Mouse (Mus musculus) kidney, postnatal 0 days (tissue): ENCODE results near the gene Fam186a. TPM values are rescaled to one million over a fixed set of nuclear protein-coding genes. Genes with fewer than 3 reads are reported as not detected.
"Not testable (repeated sequence)": the region's sequence is repeated elsewhere in the genome, so short reads cannot be mapped to it uniquely, and the experiment has no call there.

Experiments used
- ATAC-seq: fragments of 200-750 bp; cut with Nextera tagmentation; replicated peaks from 2 replicates; pipeline ENCODE4 v1.8.0; 2017; ENCODE audit warnings: low read depth, moderate number of reproducible peaks, moderate TSS enrichment, moderate library complexity; ENCODE audit not compliant: low FRiP score
- DNase-seq: peaks from one replicate; pipeline ENCODE4 v3.0.0-alpha.2; 2016; ENCODE audit warnings: low spot score
- H3K27ac ChIP-seq: fragments of 300-500 bp; sonication (generic); 2 replicates; pipeline ENCODE4 v1.5.1; 2014; ENCODE audit warnings: mild to moderate bottlenecking
- H3K27me3 ChIP-seq: fragments of 300-500 bp; sonication (generic); 2 replicates; pipeline ENCODE4 v1.6.1; 2014; ENCODE audit warnings: low read length, mixed read lengths; ENCODE audit not compliant: insufficient read depth
- H3K36me3 ChIP-seq: fragments of 300-500 bp; sonication (generic); 2 replicates; pipeline ENCODE4 v1.6.1; 2014; ENCODE audit warnings: low read length, mixed read lengths; ENCODE audit not compliant: insufficient read depth
- H3K4me1 ChIP-seq: fragments of 300-500 bp; sonication (generic); replicated peaks from 2 replicates; pipeline ENCODE4 v1.6.1; 2014; ENCODE audit warnings: antibody characterized with exemption, low read length, mixed read lengths; ENCODE audit not compliant: insufficient read depth
- H3K4me2 ChIP-seq: fragments of 300-500 bp; sonication (generic); 2 replicates; pipeline ENCODE4 v1.6.1; 2014; ENCODE audit warnings: mild to moderate bottlenecking, low read length, moderate library complexity, mixed read lengths
- H3K4me3 ChIP-seq: fragments of 300-500 bp; sonication (generic); replicated peaks from 2 replicates; pipeline ENCODE4 v1.5.1; 2014; ENCODE audit warnings: low read depth, low read length
- H3K9ac ChIP-seq: fragments of 300-500 bp; sonication (generic); 2 replicates; pipeline ENCODE4 v1.6.1; 2014; ENCODE audit warnings: low read depth, low read length
- H3K9me3 ChIP-seq: fragments of 300-500 bp; sonication (generic); replicated peaks from 2 replicates; pipeline ENCODE4 v1.6.1; 2016; ENCODE audit warnings: low read length, inconsistent platforms, mixed read lengths
- CTCF ChIP-seq: IDR thresholded peaks from 2 replicates; pipeline ENCODE4 v1.5.1; 2016; ENCODE audit warnings: antibody characterized with exemption, low read depth, mild to moderate bottlenecking, moderate library complexity
- WGBS: fragments of 180-500 bp; shearing (Covaris S2); extraction: QIAGEN DNeasy Blood & Tissue Kit; methylation state at CpG from one replicate; pipeline ENCODE4 v1.1.7; 2014; 5-methylcytosine and 5-hydroxymethylcytosine counted together
- polyA plus RNA-seq: library from polyadenylated mRNA; unstranded; fragments of >200 nt; fragmentation: Nextera tagmentation; extraction: Ambion mirVana; gene quantifications from 2 replicates; pipeline ENCODE4 v1.2.1, GENCODE M21; 2015

Gene Fam186a
- polyA plus RNA-seq, 1 experiment from 2014 or later = not detected

- H3K4me3 ChIP-seq = no peak overlapping the region
- H3K36me3 ChIP-seq = no peaks in the 10 kb centered on the region
- no peak overlapping the region for H3K27ac ChIP-seq
- no peaks in the 10 kb centered on the region for H3K27me3 ChIP-seq
- 65% methylated on average over 5 of the region's 5 CpGs for whole genome bisulfite sequencing
- no peak for TF ChIP-seq CTCF
- H3K9ac ChIP-seq = no peak overlapping the region
- DNase-seq = no peak
- no peaks in the 10 kb centered on the region for H3K9me3 ChIP-seq
- no peak overlapping the region for H3K4me2 ChIP-seq
- H3K4me1 ChIP-seq = no peaks in the 10 kb centered on the region
- ATAC-seq = no peak
These were observed 64.1 kb downstream of the Fam186a start for GRCm38 (mm10) chr15:99902786-99903185.

- Histone ChIP-seq H3K9ac (no peak overlapping the region), H3K4me3 (no peak overlapping the region), H3K36me3 (no peaks in the 10 kb centered on the region), H3K27ac (no peak overlapping the region), H3K9me3 (no peaks in the 10 kb centered on the region), H3K4me2 (no peak overlapping the region), H3K27me3 (no peaks in the 10 kb centered on the region), H3K4me1 (no peaks in the 10 kb centered on the region)
- TF ChIP-seq CTCF = peak; percentile 56
- no peak for DNase-seq
- ATAC-seq = no peak
These were observed 70.2 kb downstream of the Fam186a start for GRCm38 (mm10) chr15:99896621-99897020.

- no peak overlapping the region for H3K27ac ChIP-seq
- H3K4me2 ChIP-seq = no peak overlapping the region
- ATAC-seq (no peak), DNase-seq (no peak)
- 92% methylated on average over 1 of the region's 3 CpGs for WGBS
- H3K9me3 ChIP-seq = no peaks in the 10 kb centered on the region
- no peak overlapping the region for H3K4me3 ChIP-seq
- H3K4me1 ChIP-seq = peaks cover 9% of the 10 kb centered on the region
- no peak overlapping the region for H3K9ac ChIP-seq
- no peaks in the 10 kb centered on the region for H3K27me3 ChIP-seq
- no peak for TF ChIP-seq CTCF
- no peaks in the 10 kb centered on the region for H3K36me3 ChIP-seq
These were observed 75.5 kb downstream of the Fam186a start for GRCm38 (mm10) chr15:99891355-99891754.

GRCm38 (mm10) chr15:99890412-99891236 is 76.2 kb downstream of the Fam186a start:
- Histone ChIP-seq H3K4me1 (peaks cover 9% of the 10 kb centered on the region), H3K27me3 (no peaks in the 10 kb centered on the region), H3K27ac (peak overlapping the region; percentile 76), H3K9me3 (no peaks in the 10 kb centered on the region), H3K4me2 (peak overlapping the region; percentile 46), H3K4me3 (no peak overlapping the region), H3K9ac (0 out of 2 replicates have a peak overlapping the region, but pooled peaks have one; percentile 37), H3K36me3 (no peaks in the 10 kb centered on the region)
- peak; percentile 53 for DNase-seq
- TF ChIP-seq CTCF = no peak
- peak; percentile 77 for ATAC-seq
- 18% methylated on average over 19 of the region's 19 CpGs for WGBS

- Histone ChIP-seq H3K27me3 (no peaks in the 10 kb centered on the region), H3K27ac (peak overlapping the region; percentile 52; the same call in 1 of the 2 replicates), H3K4me1 (peaks cover 9% of the 10 kb centered on the region), H3K4me3 (no peak overlapping the region), H3K4me2 (peak overlapping the region; percentile 4; the same call in 1 of the 2 replicates), H3K9ac (no peak overlapping the region), H3K9me3 (no peaks in the 10 kb centered on the region), H3K36me3 (no peaks in the 10 kb centered on the region)
- 37% methylated on average over 8 of the region's 8 CpGs for WGBS
- DNase-seq (peak; percentile 65), ATAC-seq (no peak)
- no peak for TF ChIP-seq CTCF
These were observed 77.5 kb downstream of the Fam186a start for GRCm38 (mm10) chr15:99889275-99889874.

- WGBS = 100% methylated on average over 2 of the region's 2 CpGs
- ATAC-seq, H3K9ac ChIP-seq, H3K36me3 ChIP-seq, H3K4me2 ChIP-seq, H3K27me3 ChIP-seq, H3K4me3 ChIP-seq, H3K4me1 ChIP-seq, H3K27ac ChIP-seq, H3K9me3 ChIP-seq, DNase-seq: not testable (repeated sequence)
These were observed 79.7 kb downstream of the Fam186a start for GRCm38 (mm10) chr15:99887130-99887529.
